Mouse (Mus musculus) ES-Bruce4 (cell line): ENCODE measurements at regions not wholly inside any gene's neighbourhood (a gene's known extent, or its start where the extent isn't known, plus 50 kb on each side); places are given as distances from the start of the nearest gene placed in this dataset.

Experiments used
- H3K27ac ChIP-seq: 2 replicates; pipeline ENCODE4 v1.5.1; 2012; ENCODE audit warnings: low read length, inconsistent platforms; ENCODE audit not compliant: insufficient read depth
- H3K27me3 ChIP-seq: 2 replicates; pipeline ENCODE4 v1.6.1; 2012; ENCODE audit warnings: mild to moderate bottlenecking, low read length, inconsistent platforms; ENCODE audit not compliant: control insufficient read depth, poor library complexity, insufficient read depth, severe bottlenecking
- H3K36me3 ChIP-seq: 2 replicates; pipeline ENCODE4 v1.6.1; 2012; ENCODE audit warnings: inconsistent platforms, mild to moderate bottlenecking, low read length, moderate library complexity; ENCODE audit not compliant: control insufficient read depth, poor library complexity, insufficient read depth, severe bottlenecking
- H3K4me1 ChIP-seq: one replicate; pipeline ENCODE4 v1.8.1; 2011; ENCODE audit warnings: low read length; ENCODE audit not compliant: control insufficient read depth, insufficient read depth
- H3K4me3 ChIP-seq: 2 replicates; pipeline ENCODE4 v1.5.1; 2011; ENCODE audit warnings: low read depth, mild to moderate bottlenecking, low read length
- H3K9ac ChIP-seq: 2 replicates; pipeline ENCODE4 v1.6.1; 2012; ENCODE audit warnings: low read depth, mild to moderate bottlenecking, inconsistent platforms; ENCODE audit not compliant: poor library complexity, severe bottlenecking
- H3K9me3 ChIP-seq: replicated peaks from 2 replicates; pipeline ENCODE4 v1.6.1; 2012; ENCODE audit warnings: mild to moderate bottlenecking, low read length, inconsistent platforms; ENCODE audit not compliant: control insufficient read depth, poor library complexity, insufficient read depth, severe bottlenecking
- CTCF ChIP-seq: IDR thresholded peaks from one replicate; pipeline ENCODE4 v1.8.1; 2011; ENCODE audit warnings: low read depth, low read length
- EP300 ChIP-seq: IDR thresholded peaks from 2 replicates; pipeline ENCODE4 v1.6.1; 2011; ENCODE audit warnings: low read depth, low read length; ENCODE audit not compliant: insufficient read depth
- POLR2A ChIP-seq: IDR thresholded peaks from one replicate; pipeline ENCODE4 v1.8.1; 2011; ENCODE audit warnings: low read length; ENCODE audit not compliant: insufficient read depth

- Histone ChIP-seq H3K9me3 (peaks cover 6% of the 10 kb centered on the region; the same call in 1 of the 2 replicates), H3K4me3 (no peak overlapping the region), H3K27ac (no peak overlapping the region), H3K4me1 (peaks cover 7% of the 10 kb centered on the region), H3K27me3 (no peaks in the 10 kb centered on the region), H3K9ac (no peak overlapping the region), H3K36me3 (no peaks in the 10 kb centered on the region)
- TF ChIP-seq EP300, result no peak
- no peak for TF ChIP-seq POLR2A
- no peak for TF ChIP-seq CTCF
These were observed 60.1 kb upstream of the Zfp423 start for GRCm38 (mm10) chr8:88019243-88020115.

- H3K36me3 ChIP-seq, result no peaks in the 10 kb centered on the region
- no peaks in the 10 kb centered on the region for H3K27me3 ChIP-seq
- TF ChIP-seq POLR2A, result no peak
- peak; percentile 14 for TF ChIP-seq CTCF
- TF ChIP-seq EP300, result no peak
- H3K9me3 ChIP-seq, result peaks cover 6% of the 10 kb centered on the region; the same call in 1 of the 2 replicates
- H3K27ac ChIP-seq, result no peak overlapping the region
- H3K4me1 ChIP-seq, result peaks cover 7% of the 10 kb centered on the region
- H3K9ac ChIP-seq, result no peak overlapping the region
- H3K4me3 ChIP-seq, result no peak overlapping the region
These were observed 59.1 kb upstream of the Zfp423 start for GRCm38 (mm10) chr8:88018494-88018893.

GRCm38 (mm10) chr8:88012177-88012825, 52.9 kb upstream of the Zfp423 start:
- TF ChIP-seq POLR2A, result no peak
- TF ChIP-seq EP300, result no peak
- no peak for TF ChIP-seq CTCF
- H3K9ac ChIP-seq, result no peak overlapping the region
- no peak overlapping the region for H3K27ac ChIP-seq
- 0 out of 2 replicates have a peak, but pooled peaks cover under 1% of the 10 kb centered on the region for H3K9me3 ChIP-seq
- H3K4me1 ChIP-seq, result no peaks in the 10 kb centered on the region
- no peak overlapping the region for H3K4me3 ChIP-seq
- no peaks in the 10 kb centered on the region for H3K27me3 ChIP-seq
- H3K36me3 ChIP-seq, result no peaks in the 10 kb centered on the region

- Histone ChIP-seq H3K36me3 (no peaks in the 10 kb centered on the region), H3K4me3 (no peak overlapping the region), H3K27me3 (no peaks in the 10 kb centered on the region), H3K4me1 (no peaks in the 10 kb centered on the region), H3K9me3 (0 out of 2 replicates have a peak, but pooled peaks cover 3% of the 10 kb centered on the region), H3K9ac (no peak overlapping the region), H3K27ac (no peak overlapping the region)
- TF ChIP-seq CTCF (peak; percentile 62), POLR2A (no peak), EP300 (no peak)
These were observed 51.2 kb upstream of the Zfp423 start for GRCm38 (mm10) chr8:88010566-88010965.

GRCm38 (mm10) chr8:88009878-88010277, 50.5 kb upstream of the Zfp423 start:
- Histone ChIP-seq H3K4me3 (no peak overlapping the region), H3K27me3 (no peaks in the 10 kb centered on the region), H3K4me1 (no peaks in the 10 kb centered on the region), H3K27ac (no peak overlapping the region), H3K9ac (no peak overlapping the region), H3K36me3 (no peaks in the 10 kb centered on the region), H3K9me3 (0 out of 2 replicates have a peak, but pooled peaks cover 3% of the 10 kb centered on the region)
- no peak for TF ChIP-seq CTCF
- TF ChIP-seq POLR2A, result no peak
- no peak for TF ChIP-seq EP300
